Mouse (Mus musculus): Measurements from ENCODE around the gene 1110008P14Rik. TPM values are rescaled to one million over a fixed set of nuclear protein-coding genes. Genes with fewer than 3 reads are reported as not detected.

The 1110008P14Rik gene
- polyA plus RNA-seq, 1 experiment from 2014 or later = 40.6 TPM

GRCm38 (mm10) chr2:32328911-32329460, 52.8 kb downstream of the 1110008P14Rik start:
- Histone ChIP-seq H3K4me3 (no peak overlapping the region), H3K4me2 (no peak overlapping the region), H3K27me3 (replicated peaks) (peaks cover 52% of the 10 kb centered on the region), H3K4me1 (no peaks in the 10 kb centered on the region), H3K27ac (no peak overlapping the region), H3K9ac (no peak overlapping the region), H3K36me3 (no peaks in the 10 kb centered on the region), H3K9me3 (replicated peaks) (no peaks in the 10 kb centered on the region)
- no peak for ATAC-seq
- WGBS (ENCODE audit: insufficient replicate concordance) = 38% methylated on average over 13 of the region's 13 CpGs

GRCm38 (mm10) chr2:32327200-32327599, 54.5 kb downstream of the 1110008P14Rik start:
- H3K4me1 ChIP-seq = no peaks in the 10 kb centered on the region
- peaks cover 47% of the 10 kb centered on the region; the same call in 1 of the 2 replicates for H3K27me3 ChIP-seq (replicated peaks)
- no peaks in the 10 kb centered on the region for H3K9me3 ChIP-seq (replicated peaks)
- H3K9ac ChIP-seq = no peak overlapping the region
- no peak overlapping the region for H3K4me3 ChIP-seq
- WGBS (ENCODE audit: insufficient replicate concordance) = 76% methylated on average over 4 of the region's 4 CpGs
- no peak for ATAC-seq
- H3K4me2 ChIP-seq = no peak overlapping the region
- no peak overlapping the region for H3K27ac ChIP-seq
- no peaks in the 10 kb centered on the region for H3K36me3 ChIP-seq

Other genes starting within 250 kb of the 1110008P14Rik start
- 20.8 and 23.6 TPM in 2 replicates for gene Prrc2b, start 230.9 kb downstream of the 1110008P14Rik start, polyA plus RNA-seq (2016; fragmentation: Nextera tagmentation; extraction: Ambion mirVana)
- 19.1 and 20.0 TPM in 2 replicates for gene Pomt1, start 145.3 kb downstream of the 1110008P14Rik start, polyA plus RNA-seq (2016; fragmentation: Nextera tagmentation; extraction: Ambion mirVana)
- 39.9 and 42.0 TPM in 2 replicates for gene Uck1, start 121.8 kb downstream of the 1110008P14Rik start, polyA plus RNA-seq (2016; fragmentation: Nextera tagmentation; extraction: Ambion mirVana)
- gene Golga2, start 94.6 kb downstream of the 1110008P14Rik start, polyA plus RNA-seq (2016; fragmentation: Nextera tagmentation; extraction: Ambion mirVana) = 13.0 and 14.4 TPM in 2 replicates
- gene Swi5, start 93.9 kb downstream of the 1110008P14Rik start, polyA plus RNA-seq (2016; fragmentation: Nextera tagmentation; extraction: Ambion mirVana) = 214 and 218 TPM in 2 replicates
- 24.8 and 27.1 TPM in 2 replicates for gene Ciz1, start 29.6 kb downstream of the 1110008P14Rik start, polyA plus RNA-seq (2016; fragmentation: Nextera tagmentation; extraction: Ambion mirVana)
- 2.4 and 3.1 TPM in 2 replicates for gene Dnm1, start 28.6 kb downstream of the 1110008P14Rik start, polyA plus RNA-seq (2016; fragmentation: Nextera tagmentation; extraction: Ambion mirVana)
- gene Lcn2, start 6.3 kb upstream of the 1110008P14Rik start, polyA plus RNA-seq (2016; fragmentation: Nextera tagmentation; extraction: Ambion mirVana) = 15.2 and 17.7 TPM in 2 replicates
- gene Ptges2, start 14.0 kb upstream of the 1110008P14Rik start, polyA plus RNA-seq (2016; fragmentation: Nextera tagmentation; extraction: Ambion mirVana) = 19.3 and 21.1 TPM in 2 replicates
- 2.9 and 3.2 TPM in 2 replicates for gene Naif1, start 68.5 kb upstream of the 1110008P14Rik start, polyA plus RNA-seq (2016; fragmentation: Nextera tagmentation; extraction: Ambion mirVana)
- 11.4 and 11.9 TPM in 2 replicates for gene Slc25a25, start 69.5 kb upstream of the 1110008P14Rik start, polyA plus RNA-seq (2016; fragmentation: Nextera tagmentation; extraction: Ambion mirVana)
- gene Fam102a, start 153.4 kb upstream of the 1110008P14Rik start, polyA plus RNA-seq (2016; fragmentation: Nextera tagmentation; extraction: Ambion mirVana) = 2.4 and 2.5 TPM in 2 replicates
- gene Dpm2, start 188.9 kb upstream of the 1110008P14Rik start, polyA plus RNA-seq (2016; fragmentation: Nextera tagmentation; extraction: Ambion mirVana) = 69.5 and 73.8 TPM in 2 replicates
- gene Pip5kl1, start 192.9 kb upstream of the 1110008P14Rik start, polyA plus RNA-seq (2016; fragmentation: Nextera tagmentation; extraction: Ambion mirVana) = 0.13 TPM in 1 of 2 replicates, not detected in the other
- not detected in 2 replicates for gene 9430097D07Rik, start 193.7 kb upstream of the 1110008P14Rik start, polyA plus RNA-seq (2016; fragmentation: Nextera tagmentation; extraction: Ambion mirVana)
- 17.5 and 18.9 TPM in 2 replicates for gene St6galnac4, start 205.2 kb upstream of the 1110008P14Rik start, polyA plus RNA-seq (2016; fragmentation: Nextera tagmentation; extraction: Ambion mirVana)
- gene St6galnac6, start 217.8 kb upstream of the 1110008P14Rik start, polyA plus RNA-seq (2016; fragmentation: Nextera tagmentation; extraction: Ambion mirVana) = 14.5 and 15.4 TPM in 2 replicates
- gene Ak1, start 239.8 kb upstream of the 1110008P14Rik start, polyA plus RNA-seq (2016; fragmentation: Nextera tagmentation; extraction: Ambion mirVana) = 2.6 TPM in 2 replicates